Mouse (Mus musculus): Measurements from ENCODE around the gene Zfp697. TPM values are rescaled to one million over a fixed set of nuclear protein-coding genes. Genes with fewer than 3 reads are reported as not detected.
"Not testable (repeated sequence)": the region's sequence is repeated elsewhere in the genome, so short reads cannot be mapped to it uniquely, and the experiment has no call there.

Zfp697 gene
- polyA plus RNA-seq, 1 experiment, result 0.25 TPM

DNA sequence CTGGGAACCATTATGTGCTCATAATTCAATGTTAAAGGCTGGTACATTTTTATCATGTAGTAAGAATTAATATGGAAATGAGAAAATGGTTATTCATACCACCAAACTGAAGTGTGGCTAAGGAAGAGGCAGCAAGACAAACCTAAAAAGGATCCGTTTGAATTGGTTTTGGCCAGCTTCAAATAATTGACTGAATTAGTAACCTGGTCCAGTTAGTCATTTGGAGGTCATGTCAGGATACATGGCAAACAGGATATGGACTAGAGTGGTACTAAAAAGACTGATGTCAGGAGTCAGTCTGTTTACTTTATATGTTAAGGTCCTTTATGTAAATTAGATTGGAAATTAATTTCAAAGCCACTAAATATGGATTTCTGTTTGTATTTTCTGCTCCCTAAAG, 300.1 kb downstream of the Zfp697 start:
- TF ChIP-seq POLR2A (IDR thresholded peaks at IDR 0.05; ENCODE audit: borderline replicate concordance, low read depth, low read length) (no peak), CTCF (IDR thresholded peaks at IDR 0.05; ENCODE audit: low read depth, low read length) (no peak)
- Histone ChIP-seq H3K4me3 (ENCODE audit: insufficient read depth, low read length) (no peak overlapping the region), H3K27ac (ENCODE audit: insufficient read depth, low read depth, low read length) (no peak overlapping the region), H3K4me1 (ENCODE audit: control insufficient read depth, insufficient read depth, low read length) (no peaks in the 10 kb centered on the region)

DNA sequence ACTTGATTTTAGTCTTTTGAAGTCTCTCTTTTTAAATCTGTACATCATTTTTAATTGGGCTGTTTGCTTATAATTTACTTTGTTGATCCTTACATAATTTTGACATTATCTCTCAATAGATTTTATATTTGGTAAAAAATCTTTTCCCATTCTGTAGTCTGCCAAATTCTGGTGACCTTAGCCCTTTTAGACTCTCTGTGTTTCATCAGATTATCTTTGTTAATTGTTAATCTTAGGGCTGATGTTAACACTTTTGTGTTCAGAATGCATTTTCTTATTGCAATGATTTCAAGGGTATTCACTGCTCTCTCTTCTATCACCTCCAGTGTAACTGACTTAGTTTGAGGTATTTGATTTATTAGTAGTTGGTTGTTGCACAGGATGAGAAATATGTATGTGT, 338.5 kb downstream of the Zfp697 start:
- Histone ChIP-seq H3K27ac (ENCODE audit: insufficient read depth, low read depth, low read length) (no peak overlapping the region), H3K4me1 (ENCODE audit: control insufficient read depth, insufficient read depth, low read length) (no peaks in the 10 kb centered on the region), H3K4me3 (ENCODE audit: insufficient read depth, low read length) (no peak overlapping the region)
- TF ChIP-seq POLR2A (IDR thresholded peaks at IDR 0.05; ENCODE audit: borderline replicate concordance, low read depth, low read length) (no peak), CTCF (IDR thresholded peaks at IDR 0.05; ENCODE audit: low read depth, low read length) (no peak)

DNA sequence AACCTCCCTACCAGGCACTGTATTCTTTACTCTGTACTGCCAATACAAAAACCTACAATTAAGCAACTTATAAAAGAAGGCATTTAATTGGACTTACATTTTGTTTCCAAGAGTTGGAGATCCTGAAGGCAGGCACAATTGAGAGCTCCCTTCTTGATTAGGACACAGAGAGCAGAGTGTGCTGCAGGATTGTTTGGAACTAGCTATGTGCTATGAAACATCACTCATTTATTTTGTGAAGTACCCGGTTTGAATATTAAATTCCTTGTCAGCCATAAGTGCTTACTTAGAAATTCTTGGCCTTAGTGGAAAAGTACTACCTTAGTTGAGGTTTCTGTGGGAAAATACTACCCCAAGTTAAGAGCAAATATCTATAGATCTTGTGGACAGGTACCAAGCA, 342.1 kb downstream of the Zfp697 start, which contains the start of gene Hsd3b2:
TSS of gene Hsd3b2 (minus strand) at position 168 of the 400 bp plus-strand sequence.
- Histone ChIP-seq H3K4me3 (ENCODE audit: insufficient read depth, low read length) (no peak within 1 kb of the TSS), H3K27ac (ENCODE audit: insufficient read depth, low read depth, low read length) (no peak within 1 kb of the TSS), H3K4me1 (ENCODE audit: control insufficient read depth, insufficient read depth, low read length) (no peaks in the 10 kb centered on the region)
- TF ChIP-seq POLR2A (IDR thresholded peaks at IDR 0.05; ENCODE audit: borderline replicate concordance, low read depth, low read length) (no peak), CTCF (IDR thresholded peaks at IDR 0.05; ENCODE audit: low read depth, low read length) (no peak)

DNA sequence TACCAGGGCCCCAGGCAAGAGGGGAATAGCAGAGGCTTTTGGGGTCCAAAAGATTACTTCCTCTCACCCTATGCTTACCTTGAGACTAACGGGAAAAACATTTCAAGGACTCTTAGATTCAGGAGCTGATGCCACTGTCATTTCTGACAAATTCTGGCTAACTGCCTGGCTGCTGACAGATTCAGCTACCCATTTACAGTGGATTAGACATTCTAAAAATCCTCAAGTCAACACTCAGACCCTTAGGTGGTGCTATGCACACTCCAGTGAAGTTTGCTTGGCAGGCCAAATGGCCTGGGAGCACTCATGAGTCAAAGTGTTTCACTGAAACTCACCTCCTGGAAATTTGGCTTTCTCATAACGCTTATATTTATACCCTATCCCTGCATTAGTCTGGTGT, 344.0 kb downstream of the Zfp697 start:
- no peak overlapping the region for H3K4me3 ChIP-seq (ENCODE audit: insufficient read depth, low read length)
- H3K27ac ChIP-seq (ENCODE audit: insufficient read depth, low read depth, low read length), result no peak overlapping the region
- no peaks in the 10 kb centered on the region for H3K4me1 ChIP-seq (ENCODE audit: control insufficient read depth, insufficient read depth, low read length)
- no peak for TF ChIP-seq POLR2A (IDR thresholded peaks at IDR 0.05; ENCODE audit: borderline replicate concordance, low read depth, low read length)
- TF ChIP-seq CTCF (IDR thresholded peaks at IDR 0.05; ENCODE audit: low read depth, low read length), result no peak

DNA sequence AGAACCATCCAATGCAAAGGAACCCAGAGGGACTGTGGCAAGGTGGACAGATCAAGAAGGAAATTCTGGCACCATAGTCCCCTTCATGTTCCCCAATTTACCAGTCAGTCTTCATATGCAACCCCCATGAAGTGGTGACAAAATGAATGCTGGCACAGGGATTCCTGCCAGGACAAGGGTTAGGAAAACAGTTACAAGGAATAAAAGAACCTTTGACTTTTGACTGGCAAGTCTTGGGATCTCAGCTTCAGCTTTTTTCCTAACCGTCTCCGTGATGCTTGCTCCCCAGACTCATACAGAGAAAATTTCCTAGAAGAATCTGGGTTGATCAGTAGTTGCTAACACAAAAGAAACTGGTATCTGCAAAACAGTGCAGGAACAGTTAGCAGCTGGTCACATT, 351.5 kb downstream of the Zfp697 start:
- TF ChIP-seq CTCF (IDR thresholded peaks at IDR 0.05; ENCODE audit: low read depth, low read length), result no peak
- no peak for TF ChIP-seq POLR2A (IDR thresholded peaks at IDR 0.05; ENCODE audit: borderline replicate concordance, low read depth, low read length)
- H3K27ac ChIP-seq (ENCODE audit: insufficient read depth, low read depth, low read length), result no peak overlapping the region
- H3K4me3 ChIP-seq (ENCODE audit: insufficient read depth, low read length), result no peak overlapping the region
- no peaks in the 10 kb centered on the region for H3K4me1 ChIP-seq (ENCODE audit: control insufficient read depth, insufficient read depth, low read length)

DNA sequence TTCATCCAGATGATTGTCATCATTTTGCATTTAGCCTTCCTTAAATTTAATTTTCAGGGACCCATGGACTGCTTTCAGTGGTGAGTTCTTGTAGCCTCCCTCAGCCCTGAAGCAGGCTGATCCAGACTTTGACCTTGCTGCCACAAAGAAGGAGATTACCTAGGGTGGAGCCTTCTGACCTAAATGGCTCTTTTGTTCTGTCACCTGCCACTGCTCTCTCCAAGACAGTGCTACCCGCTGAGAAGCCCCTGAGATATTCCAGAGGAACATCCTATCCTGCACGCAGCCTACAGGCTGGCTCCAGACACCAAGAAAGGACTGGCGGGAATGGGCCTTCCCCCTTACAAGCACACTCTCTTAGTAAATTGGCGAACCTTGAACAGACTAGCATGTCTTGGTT, 352.1 kb downstream of the Zfp697 start:
- no peak overlapping the region for H3K27ac ChIP-seq (ENCODE audit: insufficient read depth, low read depth, low read length)
- no peak for TF ChIP-seq CTCF (IDR thresholded peaks at IDR 0.05; ENCODE audit: low read depth, low read length)
- TF ChIP-seq POLR2A (IDR thresholded peaks at IDR 0.05; ENCODE audit: borderline replicate concordance, low read depth, low read length), result no peak
- H3K4me3 ChIP-seq (ENCODE audit: insufficient read depth, low read length), result no peak overlapping the region
- H3K4me1 ChIP-seq (ENCODE audit: control insufficient read depth, insufficient read depth, low read length), result no peaks in the 10 kb centered on the region

- not testable (repeated sequence) for H3K4me3 ChIP-seq (ENCODE audit: insufficient read depth, low read length); H3K4me1 ChIP-seq (ENCODE audit: control insufficient read depth, insufficient read depth, low read length); H3K27ac ChIP-seq (ENCODE audit: insufficient read depth, low read depth, low read length)
Measured at GRCm38 (mm10) chr3:98741043-98741442, 358.8 kb downstream of the Zfp697 start.

DNA sequence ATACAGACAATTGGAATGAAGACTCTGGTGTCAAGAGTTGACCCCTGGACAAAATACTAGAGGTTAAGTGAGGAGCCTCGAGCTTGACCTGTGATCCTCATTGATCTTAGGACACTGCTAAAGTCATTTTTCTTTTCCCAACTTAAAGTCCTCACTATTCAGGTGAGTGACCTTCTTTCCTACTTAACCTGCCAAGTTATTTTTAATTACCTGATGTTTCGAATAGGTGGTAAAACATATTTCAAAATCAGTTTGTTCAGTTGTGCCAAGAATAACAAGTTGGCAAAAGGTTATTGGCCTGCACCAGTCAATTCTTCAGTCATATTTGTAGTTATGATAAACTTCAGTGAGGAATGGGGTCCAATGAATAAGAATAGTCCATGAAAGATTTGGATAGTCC, 369.9 kb downstream of the Zfp697 start:
- Histone ChIP-seq H3K4me1 (ENCODE audit: control insufficient read depth, insufficient read depth, low read length) (no peaks in the 10 kb centered on the region), H3K27ac (ENCODE audit: insufficient read depth, low read depth, low read length) (no peak overlapping the region), H3K4me3 (ENCODE audit: insufficient read depth, low read length) (no peak overlapping the region)
- no peak for TF ChIP-seq CTCF (IDR thresholded peaks at IDR 0.05; ENCODE audit: low read depth, low read length)

DNA sequence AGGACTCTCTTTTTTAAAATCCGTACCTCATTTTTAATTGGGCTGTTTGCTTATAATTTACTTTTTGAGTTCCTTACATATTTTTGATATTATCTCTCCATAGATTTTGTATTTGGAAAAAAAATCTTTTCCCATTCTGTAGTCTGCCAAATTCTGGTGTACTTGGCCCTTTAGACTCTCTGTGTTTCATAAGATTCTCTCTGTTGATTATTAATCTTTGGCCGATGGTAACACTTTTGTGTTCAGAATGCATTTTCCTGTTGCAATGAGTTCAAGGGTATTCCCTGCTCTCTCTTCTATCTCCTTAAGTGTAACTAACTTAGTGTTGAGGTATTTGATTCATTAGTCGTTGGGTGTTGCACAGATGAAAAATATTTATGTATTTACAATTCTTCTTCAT, 374.6 kb downstream of the Zfp697 start:
- Histone ChIP-seq H3K4me1 (ENCODE audit: control insufficient read depth, insufficient read depth, low read length) (no peaks in the 10 kb centered on the region), H3K27ac (ENCODE audit: insufficient read depth, low read depth, low read length) (no peak overlapping the region), H3K4me3 (ENCODE audit: insufficient read depth, low read length) (no peak overlapping the region)
- TF ChIP-seq CTCF (IDR thresholded peaks at IDR 0.05; ENCODE audit: low read depth, low read length), result no peak
- TF ChIP-seq POLR2A (IDR thresholded peaks at IDR 0.05; ENCODE audit: borderline replicate concordance, low read depth, low read length), result no peak

GRCm38 (mm10) chr3:98764155-98764554, 381.9 kb downstream of the Zfp697 start:
- H3K27ac ChIP-seq (ENCODE audit: insufficient read depth, low read depth, low read length), result no peak overlapping the region
- no peak overlapping the region for H3K4me3 ChIP-seq (ENCODE audit: insufficient read depth, low read length)
- TF ChIP-seq CTCF (IDR thresholded peaks at IDR 0.05; ENCODE audit: low read depth, low read length), result no peak
- TF ChIP-seq POLR2A (IDR thresholded peaks at IDR 0.05; ENCODE audit: borderline replicate concordance, low read depth, low read length), result no peak
- no peaks in the 10 kb centered on the region for H3K4me1 ChIP-seq (ENCODE audit: control insufficient read depth, insufficient read depth, low read length)

DNA sequence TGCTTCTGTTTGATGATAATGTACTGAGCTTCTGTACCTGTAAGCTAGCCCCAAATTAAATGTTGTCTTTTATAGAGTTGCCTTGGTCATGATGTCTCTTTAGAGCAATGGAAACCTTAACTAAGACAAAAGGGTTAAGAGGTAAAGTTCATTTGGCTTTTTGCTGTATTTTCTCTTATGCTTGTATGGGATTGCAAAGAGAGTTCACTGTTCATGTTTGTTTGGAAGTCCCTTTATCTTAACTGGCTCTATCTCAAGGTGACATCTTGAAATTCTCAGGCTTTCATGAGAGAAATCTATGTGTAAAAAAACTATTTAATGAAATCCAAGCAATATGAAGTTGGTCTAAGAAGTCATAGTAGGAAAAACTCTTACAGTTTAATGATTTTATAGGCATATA, 398.7 kb downstream of the Zfp697 start:
- TF ChIP-seq CTCF (IDR thresholded peaks at IDR 0.05; ENCODE audit: low read depth, low read length) (no peak), POLR2A (IDR thresholded peaks at IDR 0.05; ENCODE audit: borderline replicate concordance, low read depth, low read length) (no peak)
- Histone ChIP-seq H3K27ac (ENCODE audit: insufficient read depth, low read depth, low read length) (no peak overlapping the region), H3K4me1 (ENCODE audit: control insufficient read depth, insufficient read depth, low read length) (no peaks in the 10 kb centered on the region), H3K4me3 (ENCODE audit: insufficient read depth, low read length) (no peak overlapping the region)
